Mouse (Mus musculus) kidney, postnatal 36 days (tissue): Measurements from ENCODE around the gene Nfkbid.

Experiments
- DNase-seq, 2 experiments: peaks; one replicate each; pipeline ENCODE4 v3.0.0; 2021 to 2022; ENCODE audit warnings: mixed read lengths in 2 of 2

Nfkbid gene

DNA sequence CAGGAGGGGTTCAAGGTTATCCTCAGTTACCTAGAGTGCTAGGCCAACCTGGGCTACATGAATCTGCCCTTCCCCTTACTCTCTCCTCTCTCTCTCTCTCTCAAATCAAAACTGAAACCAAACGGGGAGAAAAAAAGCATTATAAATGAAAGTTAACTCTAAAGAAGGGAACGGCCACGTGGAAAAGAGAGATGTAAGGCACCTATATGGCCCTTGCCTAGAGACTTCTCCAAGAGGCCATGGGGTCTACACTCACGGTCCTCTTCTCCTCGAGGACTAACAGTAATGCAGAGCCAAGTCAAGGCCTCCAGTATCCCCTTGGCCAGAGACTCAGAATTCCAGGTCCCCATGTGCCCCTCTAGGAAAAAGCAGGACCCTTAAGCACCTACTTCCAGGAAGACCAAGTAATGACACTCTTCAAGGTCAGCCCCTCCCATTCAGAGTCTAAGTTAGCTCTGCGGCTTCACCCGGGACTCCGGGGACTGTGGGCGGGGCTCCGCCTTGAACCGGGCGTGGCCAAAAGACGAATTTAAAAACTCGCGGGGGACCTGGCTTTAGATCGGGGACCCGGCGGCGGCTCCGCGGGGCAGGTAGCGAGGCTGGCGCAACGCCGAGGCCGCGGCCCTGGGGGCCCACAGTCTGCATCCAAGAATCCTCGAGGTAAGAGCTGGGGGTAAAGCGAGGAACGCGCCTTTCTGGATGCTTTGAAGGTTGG, at the start of gene Nfkbid:
Nfkbid (plus strand) TSS at position 558 of the 715 bp plus-strand sequence.
- DNase-seq: peak; percentile 72 to 84

DNA sequence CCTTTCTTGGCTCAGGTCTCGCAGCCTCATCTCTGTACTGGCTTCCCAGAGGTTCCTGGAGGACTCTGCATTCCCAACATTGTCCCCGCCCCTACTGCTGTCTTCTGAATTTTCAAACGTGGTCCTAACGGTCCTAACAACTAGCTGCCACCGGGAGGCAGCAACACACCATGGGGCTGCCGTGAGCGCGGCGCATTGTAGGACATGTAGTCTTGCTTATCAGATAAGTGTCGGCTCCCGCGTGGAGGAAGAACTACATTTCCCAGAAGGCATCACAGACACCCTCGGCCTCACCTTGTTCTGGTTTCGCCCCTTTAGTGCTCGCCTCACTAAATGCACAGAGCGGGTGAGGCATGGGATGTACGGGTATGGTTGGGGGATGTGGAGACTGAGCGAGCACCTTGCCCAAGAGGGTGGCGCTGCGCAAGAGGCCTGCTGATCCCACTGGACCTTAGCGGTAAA, 48.0 kb upstream of the Nfkbid start:
- DNase-seq: peak; percentile 94 to 96

DNA sequence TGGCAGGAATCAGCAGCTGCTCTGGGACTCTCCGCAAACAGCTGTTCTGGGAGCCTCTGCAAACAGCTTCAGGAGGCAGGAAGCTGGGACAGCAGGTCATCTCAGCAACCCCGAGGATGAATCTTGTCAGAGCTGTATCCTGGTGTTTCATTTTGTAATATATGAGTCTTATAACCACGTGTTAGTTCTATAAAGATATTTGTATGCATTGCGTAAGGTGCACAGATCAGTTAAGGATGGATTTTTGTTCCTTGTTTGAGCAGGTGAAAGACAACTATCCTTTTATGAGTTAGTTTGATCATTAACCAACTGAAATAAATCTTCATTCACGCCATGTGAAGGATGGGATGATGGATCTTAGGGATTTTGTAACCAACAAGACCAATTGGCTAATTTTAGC, 41.5 kb upstream of the Nfkbid start:
- DNase-seq: no peak

DNA sequence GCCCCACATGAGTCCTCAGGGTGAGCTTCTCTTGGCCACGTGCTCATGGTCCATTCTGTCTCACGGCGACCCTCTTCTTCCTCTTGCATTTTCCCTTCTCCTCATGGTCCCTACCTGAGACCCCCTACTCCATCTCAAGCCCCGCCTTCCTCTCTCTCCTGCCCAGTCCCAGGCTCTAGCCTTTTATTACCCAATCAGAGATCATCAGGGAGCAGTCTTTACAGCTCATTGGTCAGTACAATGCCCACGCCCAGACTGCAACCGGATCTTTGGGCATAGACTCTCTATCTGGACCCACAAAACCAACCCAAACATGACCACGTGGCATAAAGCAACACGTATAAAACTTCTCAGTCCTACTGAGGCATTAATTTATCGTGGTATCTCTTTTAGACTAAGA, 37.4 kb upstream of the Nfkbid start:
- no peak for DNase-seq

DNA sequence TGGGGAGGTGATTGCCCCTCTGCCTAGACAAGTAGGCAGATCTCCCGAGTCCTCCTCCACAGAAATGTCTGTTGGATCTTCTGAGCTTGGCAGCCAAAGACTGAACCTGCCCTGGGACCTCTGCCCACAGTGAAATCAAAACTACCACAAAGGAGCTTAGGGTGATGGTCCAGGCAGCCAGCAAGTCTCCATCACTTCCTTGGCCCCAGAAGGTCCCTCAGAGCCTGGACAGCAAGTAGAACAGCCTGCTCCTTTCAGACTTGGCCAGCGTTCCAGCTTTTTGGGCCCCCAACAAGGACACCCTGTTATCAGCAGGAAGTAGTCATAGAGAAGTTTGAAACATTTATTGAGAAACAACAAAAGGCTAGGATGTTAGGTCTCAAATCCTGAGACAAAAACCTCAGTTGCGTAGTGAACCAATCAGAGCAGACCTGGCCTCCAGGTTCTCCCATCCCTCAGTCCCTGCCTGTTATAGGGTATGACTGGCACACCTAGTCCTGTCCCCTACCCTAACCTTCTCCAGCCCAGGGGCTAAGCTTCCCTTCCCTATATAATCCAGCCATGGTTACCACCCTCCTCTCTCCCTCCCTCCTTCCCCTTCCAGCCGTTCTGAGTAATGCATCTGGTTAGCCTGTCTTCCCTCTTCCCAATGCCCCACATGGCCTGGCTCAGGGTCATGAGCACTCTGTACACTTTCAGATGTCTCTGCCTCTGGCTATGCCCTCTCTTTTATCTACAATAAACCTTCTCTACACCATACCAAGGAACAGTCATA, 28.6 kb upstream of the Nfkbid start:
- no peak for DNase-seq

DNA sequence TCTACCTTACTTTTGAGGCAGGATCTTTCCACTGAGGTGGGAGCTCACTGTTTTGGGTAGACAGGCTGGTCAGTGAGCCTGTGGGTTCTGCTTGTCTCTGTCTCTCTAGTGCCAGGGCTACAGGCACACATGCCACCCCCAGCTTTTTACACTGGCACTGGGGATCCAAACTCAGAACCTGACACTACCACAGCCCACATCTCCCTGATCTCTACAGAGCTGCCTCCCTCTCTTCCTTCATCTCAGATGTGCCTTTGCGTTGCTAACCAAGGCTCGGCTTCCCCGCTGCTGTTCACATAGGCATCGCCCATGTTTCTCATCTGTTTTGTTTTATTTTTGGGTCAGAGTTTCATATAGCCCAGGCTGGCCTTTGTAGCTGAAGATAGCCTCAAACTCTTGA, 27.9 kb upstream of the Nfkbid start:
- no peak for DNase-seq

DNA sequence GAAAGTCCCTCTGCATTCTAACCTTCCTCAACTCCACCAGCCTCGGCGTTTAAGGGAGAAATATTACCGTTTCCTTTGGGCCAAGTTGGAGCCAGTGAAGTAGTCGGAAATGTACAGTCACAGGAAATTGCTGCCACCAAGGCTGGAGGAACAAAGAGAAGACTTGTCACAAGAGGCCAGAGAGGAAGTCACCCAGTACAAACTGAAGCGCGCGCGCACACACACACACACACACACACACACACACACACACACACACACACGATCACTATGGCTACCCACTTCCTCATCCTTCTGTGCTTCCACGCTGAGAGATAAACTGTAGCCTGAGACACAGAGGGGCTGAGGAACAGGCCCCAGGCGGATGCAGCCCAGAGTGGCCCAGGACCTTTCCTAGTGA, 27.2 kb upstream of the Nfkbid start:
- DNase-seq: peak; percentile 41 to 45

DNA sequence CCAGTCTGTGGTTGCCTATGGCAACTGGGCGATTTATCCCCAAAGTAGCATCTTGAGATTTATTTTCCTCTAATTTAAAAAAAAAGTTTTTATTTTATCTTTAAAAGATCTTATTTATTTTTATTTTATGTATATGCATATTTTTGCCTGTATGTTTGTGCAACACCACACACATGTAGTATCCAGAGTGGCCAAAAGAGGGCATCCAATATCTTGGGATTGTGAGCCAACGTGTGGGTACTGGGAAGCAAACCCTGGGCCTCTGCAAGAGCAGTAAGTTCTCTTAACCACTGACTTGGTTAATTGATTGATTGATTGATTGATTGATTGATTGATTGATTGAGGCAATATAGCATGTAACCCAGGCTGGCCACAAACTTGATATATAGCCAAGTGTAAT, 26.7 kb upstream of the Nfkbid start:
- peak in 1 of 2 experiments; percentile 30 for DNase-seq

DNA sequence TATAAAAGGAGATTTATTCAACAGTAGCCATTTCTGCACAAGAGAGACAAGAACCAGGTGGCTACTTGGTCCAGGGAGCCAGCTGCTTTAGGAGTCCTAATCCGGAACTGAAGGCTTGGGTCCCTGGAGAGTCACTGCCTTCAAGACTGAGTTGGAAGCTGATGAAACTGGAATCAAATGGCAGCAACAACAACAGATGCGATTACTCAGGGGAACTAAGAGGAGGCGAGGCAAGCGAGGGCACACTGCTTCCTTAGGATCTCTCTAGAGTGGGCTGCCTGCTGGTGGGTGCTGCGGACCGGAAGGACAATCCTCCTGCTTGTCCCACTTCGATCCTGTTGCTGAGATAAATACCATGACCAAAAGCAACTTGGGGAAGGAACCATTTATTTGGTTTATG, 21.9 kb upstream of the Nfkbid start:
- DNase-seq: no peak

DNA sequence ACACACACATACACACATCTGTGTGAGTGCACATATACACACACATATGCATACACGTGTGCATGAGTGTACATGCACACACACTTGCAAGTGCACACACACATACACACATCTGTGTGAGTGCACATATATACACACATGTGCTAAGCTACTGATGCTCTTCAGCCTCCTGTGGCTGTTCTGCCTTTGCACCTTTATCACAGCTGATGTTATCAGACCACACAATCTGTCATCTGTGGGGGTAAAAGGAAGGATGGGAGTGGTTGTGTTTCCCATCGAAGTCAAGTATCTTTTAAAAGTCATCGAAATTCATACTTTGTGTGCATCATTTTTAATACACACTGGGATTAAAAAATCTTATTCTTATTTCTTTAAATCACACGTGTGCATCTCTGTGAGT, 19.2 kb upstream of the Nfkbid start:
- DNase-seq: no peak

DNA sequence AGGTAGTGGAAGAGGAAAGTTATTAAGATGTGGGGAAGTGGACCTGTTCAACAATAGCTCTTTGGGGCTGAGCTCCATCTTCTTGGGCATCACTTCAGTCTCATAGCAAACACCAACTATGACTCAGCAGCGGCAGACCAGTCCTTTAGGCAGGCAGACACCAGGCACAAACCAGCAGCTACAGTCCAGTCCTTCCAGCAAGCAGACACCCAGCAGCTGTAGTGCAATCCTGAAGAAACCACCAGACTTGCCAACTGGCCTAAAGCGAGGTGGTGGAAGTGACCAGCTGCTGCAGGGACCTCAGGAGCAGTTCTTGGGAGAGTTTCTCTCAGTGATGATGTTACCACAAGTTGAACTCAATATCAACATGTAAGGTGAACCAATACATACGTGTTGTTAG, 12.9 kb upstream of the Nfkbid start:
- no peak for DNase-seq

DNA sequence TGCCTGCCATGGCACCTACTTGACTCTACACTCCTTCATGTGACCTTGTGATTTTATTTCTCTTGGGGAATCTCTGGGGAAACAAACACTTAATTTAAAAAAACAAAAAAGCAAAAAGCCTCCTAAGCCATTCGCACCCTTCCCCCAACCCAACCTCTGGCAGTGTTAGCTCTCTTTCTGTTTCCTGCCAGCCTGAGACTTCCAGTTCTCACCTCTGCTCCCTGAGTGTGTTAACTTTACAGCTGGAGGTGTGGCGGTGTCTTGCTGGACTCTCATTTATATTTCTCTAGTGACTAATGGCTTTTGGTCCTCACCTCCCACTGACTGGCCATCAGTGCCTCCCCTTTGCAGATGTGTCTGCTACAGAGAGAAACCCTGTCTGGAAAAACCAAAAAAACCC, 11.7 kb upstream of the Nfkbid start:
- no peak for DNase-seq

DNA sequence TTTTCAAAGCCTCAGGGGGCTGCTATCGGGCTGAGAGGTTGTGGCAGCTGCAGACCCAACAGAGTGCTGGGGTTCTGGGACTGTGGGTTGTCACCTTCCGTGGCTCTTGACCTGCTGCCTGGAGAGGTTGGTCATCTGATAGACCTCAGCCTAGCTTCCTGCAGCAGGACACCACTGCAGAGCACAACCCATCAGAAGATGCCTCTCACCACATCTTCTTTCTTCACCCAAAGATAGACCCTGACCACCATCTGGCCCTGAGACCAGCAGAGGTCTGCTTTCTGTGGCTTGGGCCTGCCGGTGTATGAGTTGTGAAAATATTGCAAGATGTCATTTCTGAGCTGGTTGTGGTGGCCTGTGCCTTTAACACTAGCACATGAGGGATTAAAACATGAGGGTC, 10.5 kb upstream of the Nfkbid start:
- DNase-seq: no peak

DNA sequence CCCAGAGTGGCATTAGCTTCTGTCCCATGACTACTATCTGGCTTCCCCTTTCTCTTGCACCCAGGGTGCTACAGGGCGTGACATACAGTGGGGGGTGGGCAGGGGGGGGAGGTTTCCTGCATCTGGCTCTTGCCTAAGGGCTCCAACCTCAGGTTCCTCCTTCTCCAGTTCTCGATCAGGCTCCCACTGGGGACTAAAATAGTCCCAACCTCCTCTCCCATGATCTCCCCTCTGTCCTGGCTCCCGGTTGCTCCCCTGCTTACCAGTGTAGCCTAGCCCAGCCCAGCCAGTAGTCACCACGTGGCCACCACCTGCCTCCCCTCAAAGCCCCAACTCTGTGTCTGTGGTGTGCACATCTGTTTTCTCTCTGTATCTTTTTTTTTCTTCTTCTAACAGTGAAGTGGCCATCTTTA, 8.8 kb upstream of the Nfkbid start:
- DNase-seq: no peak

DNA sequence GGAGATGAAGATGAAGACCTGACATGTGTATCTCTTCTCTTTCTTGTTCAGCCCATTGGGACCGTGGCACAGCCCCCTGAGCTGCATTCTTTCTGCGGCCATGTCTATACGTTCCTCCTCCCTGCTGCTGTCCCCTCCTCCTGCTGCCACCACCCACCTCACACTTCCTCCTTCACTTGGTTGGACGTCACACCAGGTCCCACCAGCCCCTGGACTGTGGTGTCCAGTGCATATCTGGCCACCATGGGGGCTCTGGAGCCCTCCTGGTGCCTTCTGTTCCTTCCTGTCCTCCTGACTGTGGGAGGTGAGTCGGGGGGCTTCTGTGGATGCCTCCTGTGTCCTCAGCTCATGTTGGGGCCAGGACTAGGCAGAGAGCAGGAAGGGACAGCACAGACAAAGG, 7.9 kb upstream of the Nfkbid start, which contains the start of gene Tyrobp:
Tyrobp (plus strand) TSS at position 165 of the 400 bp plus-strand sequence.
- no peak for DNase-seq

DNA sequence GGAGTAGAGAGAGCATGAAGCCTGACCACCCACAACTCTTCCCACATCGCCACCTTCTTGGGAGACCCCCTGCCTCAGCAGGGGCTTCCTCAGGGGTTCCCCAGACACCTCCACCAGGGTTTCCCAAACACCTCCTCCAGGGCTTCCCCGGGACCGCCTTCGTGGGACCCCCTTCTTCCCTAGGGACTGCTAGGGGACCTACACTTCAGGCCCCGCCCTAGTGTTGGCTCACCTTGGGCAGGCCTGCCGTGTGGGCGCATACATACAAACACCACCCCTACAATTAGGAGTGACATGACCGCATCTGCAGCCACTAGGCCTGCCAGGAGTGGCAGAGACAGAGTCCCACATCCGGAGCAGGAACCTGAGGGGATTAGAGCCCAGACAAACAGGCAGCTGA, 3.7 kb upstream of the Nfkbid start:
- no peak for DNase-seq

DNA sequence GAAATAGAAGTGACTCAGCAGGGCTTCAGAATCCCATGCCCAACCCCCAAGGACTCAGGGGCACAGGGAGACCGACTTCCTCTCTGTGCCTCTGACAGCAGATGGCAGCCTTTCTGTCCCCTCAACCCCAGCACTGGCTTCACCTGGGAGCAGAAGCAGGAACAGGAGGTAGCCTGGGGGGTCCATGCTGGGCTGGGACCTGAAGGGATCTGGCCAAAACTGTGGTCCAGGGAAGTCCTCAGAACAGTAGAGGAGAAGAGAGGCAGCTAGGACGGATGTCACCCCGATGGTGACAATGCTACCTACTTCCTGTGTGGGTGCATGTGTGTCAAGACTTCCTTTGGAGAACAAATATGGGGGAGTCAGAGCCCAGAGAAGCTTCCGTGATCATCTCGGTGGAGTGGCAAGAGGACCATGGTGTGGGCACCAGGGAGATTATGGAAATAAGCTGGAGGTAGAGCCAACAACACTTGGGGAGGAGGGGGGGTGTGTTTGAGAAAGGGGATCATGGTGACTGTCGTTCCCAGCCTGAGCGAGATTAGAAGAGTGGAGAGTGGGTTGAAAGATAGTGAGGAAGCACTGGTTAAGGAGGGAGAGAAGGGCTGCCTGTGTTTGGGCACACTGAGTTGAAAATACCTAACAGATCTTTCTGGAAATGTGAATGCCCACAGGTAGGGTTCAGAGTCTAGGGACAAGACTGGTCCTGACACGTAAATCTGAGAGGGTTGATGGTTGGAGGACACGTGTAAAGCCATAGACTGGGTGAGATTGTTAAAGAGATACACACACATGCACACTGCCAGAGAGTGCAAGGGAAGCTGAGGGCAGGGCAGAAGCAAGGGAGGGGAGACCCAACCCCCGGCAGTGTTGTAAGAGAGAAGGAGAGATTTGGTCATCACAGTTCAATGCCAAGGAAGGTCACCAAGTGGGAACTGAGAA, 1.7 kb upstream of the Nfkbid start, which contains the start of gene Hcst:
Hcst (minus strand) TSS at position 294 of the 939 bp plus-strand sequence.
- DNase-seq: no peak

DNA sequence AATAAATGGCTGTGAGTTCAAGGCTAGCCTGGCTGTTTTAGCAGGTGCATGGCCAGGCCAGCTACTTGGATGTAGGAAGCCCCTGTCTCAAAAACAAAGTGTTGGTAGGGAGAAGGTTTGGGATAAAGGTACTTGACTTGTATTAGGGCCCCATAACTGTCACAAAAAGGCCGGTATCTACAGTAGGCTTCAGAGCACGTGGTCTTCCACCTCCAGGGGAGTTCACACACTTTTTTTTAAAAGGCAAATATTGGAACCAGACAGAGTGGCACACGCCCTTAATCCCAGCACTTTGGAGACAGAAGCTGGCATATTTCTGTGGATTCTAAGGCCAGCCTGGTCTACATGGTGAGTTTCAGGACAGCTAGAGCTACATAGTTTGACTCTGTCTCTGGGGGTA, 859 bp upstream of the Nfkbid start:
- no peak for DNase-seq

DNA sequence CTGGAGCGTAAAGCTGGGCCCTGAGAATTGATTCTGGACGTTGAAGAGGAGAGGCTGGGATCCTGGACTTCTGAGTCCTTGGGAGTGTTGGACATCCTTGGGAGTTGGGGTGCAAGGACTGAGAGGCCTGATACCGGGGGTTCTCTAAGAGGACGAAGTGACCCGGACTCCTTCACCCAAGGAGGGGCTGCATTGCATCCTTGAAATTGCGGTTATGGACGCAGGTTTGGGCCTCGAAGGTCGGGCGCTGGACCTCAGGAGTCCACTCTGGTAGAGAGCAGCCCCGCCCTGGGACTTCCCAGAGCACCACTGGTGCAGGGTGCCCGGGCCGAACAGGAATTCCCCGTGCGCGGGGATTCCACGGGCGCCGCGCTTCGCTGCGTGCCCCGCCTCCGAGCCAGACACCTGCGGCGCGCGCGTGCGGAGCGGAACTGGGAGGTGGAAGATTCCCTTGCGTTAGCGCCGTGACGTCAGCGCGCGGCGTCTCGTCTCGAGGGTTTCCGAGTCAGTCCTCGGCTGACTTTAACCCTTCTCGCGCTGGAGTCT, 431 bp downstream of the Nfkbid start:
- DNase-seq: peak; percentile 86 to 93

DNA sequence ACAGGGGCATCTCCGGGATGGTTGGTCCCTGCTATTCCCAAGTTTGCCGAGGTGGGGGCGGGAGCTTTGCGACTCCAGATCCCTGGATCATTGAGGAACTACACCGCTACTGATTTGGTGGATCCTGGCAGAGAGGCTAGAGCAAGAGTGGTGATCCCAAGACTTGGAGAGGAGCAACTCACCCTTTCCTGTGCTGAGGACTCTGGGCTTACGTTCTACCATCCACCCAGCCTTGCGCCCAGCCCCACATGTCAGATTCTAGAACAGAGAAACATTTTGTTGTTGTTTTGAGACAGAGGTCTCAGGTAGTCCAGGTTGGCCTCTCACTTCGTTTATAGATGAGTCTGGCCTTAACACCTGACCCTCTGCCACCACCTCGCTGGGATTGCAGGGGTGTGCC, 1.0 kb downstream of the Nfkbid start:
- no peak for DNase-seq

DNA sequence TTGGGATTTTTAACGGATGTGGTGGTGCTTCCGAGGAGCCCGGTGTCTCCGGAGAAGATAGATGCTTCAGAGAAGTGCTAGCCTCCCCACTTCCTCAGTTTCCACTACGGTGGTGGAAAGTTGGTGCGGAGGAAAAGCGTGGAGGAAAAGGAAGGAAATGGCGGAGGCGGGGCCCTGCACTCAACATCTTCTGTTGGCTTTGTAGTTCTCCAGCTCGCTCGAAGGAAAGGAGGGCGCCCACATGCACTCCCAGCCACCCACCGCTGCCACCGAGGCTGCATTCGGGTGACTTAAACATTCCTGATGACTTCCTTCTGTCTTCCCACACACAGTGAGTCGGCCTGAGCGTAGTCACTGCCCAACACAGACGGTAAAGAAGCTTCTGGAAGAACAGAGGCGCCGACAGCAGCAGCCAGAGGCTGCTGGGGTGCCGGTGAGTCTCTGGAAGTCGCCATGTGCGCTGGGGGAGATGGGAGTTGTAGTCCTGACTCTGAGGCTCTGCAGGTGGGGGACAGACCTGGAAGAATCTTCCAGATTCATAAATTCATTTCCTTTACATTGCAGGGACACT, 1.6 kb downstream of the Nfkbid start:
- peak; percentile 17 to 30 for DNase-seq

DNA sequence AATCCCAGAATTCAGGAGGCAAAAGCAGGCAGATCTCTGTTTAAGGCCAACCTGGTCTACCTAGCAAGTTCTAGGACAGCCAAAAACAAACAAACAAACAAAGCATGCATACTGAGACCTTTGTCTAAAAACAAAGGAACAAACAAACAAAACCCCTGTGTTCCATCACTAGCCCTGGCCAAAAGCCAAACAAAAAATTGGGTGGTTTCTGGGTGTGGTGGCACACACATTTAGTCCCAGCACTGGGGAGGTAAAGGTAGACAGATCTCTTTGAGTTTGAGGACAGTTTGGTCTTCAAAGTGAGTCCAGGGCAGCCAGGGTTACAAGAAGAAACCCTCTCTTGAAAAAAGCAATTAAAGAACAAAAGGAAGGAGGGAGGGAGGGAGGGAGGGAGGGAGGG, 7.8 kb downstream of the Nfkbid start:
- no peak for DNase-seq
